Mouse (Mus musculus): ENCODE results near the gene Actr2.
"Not testable (repeated sequence)": the region's sequence is repeated elsewhere in the genome, so short reads cannot be mapped to it uniquely, and the experiment has no call there.

The Actr2 gene

GRCm38 (mm10) chr11:20045586-20045985 lies 67.1 kb downstream of the Actr2 start:
- no peak for DNase-seq (ENCODE audit: low spot score)

DNA sequence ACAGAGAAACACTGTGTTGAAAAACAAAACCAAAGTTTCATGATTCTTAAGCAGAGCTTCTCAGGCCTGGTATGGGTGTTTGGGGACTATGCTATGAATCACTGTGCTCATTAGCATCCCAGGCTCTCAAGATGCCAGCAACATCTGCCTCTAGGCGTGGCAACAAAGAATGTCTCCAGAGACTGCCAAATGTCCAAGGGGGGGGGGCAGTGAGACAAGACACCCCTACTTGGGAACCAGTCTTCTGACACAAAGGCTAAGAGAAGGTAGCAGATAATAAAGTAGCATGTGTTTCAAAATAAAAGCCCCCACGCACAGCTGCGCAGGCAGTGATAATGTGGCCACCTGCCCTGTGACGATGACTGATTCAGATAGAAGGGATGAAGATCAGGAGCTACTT lies 69.5 kb downstream of the Actr2 start:
- no peak for DNase-seq (ENCODE audit: low spot score)

GRCm38 (mm10) chr11:20042106-20042505 lies 70.6 kb downstream of the Actr2 start:
- DNase-seq (ENCODE audit: low spot score), result no peak

DNA sequence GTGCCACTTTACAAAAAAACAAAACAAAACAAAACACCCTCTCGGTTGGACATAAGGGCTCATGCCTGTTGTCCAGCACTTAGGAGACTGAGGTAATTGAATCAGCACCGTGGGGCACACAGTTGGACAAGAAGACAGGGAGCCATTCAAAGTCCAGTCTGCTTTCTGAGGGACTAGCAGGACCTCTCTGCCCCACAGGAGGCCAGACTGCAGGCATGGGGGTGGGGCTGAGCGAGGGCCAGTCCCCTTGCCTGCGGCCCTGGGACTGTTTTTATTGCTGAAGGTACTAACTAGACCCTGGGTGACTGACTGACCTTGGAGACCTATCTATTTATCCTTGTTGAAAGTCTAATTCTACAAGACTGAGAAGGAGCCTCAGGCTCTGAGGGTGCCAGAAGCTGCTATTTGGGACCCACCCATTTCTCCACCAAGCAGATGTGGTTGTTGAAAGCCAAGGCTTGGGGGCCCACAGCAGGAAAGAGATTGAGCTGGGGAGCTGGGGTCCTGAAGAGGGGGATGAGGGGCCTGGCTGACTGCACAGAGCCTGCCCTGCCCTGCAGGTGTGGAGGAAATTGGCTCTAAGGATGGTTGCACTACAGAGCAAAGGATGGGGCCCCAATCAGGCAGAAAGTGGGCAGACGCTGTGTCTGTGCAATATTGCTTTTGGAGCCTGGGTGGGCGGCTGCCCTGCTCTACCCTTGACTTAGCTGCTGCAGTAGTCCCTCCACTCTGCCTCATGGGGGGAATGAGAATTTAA lies 71.4 kb downstream of the Actr2 start:
- peak; percentile 17 for DNase-seq (ENCODE audit: low spot score)

- DNase-seq (ENCODE audit: low spot score), result no peak
These were observed 74.0 kb downstream of the Actr2 start for GRCm38 (mm10) chr11:20038723-20039122.

DNA sequence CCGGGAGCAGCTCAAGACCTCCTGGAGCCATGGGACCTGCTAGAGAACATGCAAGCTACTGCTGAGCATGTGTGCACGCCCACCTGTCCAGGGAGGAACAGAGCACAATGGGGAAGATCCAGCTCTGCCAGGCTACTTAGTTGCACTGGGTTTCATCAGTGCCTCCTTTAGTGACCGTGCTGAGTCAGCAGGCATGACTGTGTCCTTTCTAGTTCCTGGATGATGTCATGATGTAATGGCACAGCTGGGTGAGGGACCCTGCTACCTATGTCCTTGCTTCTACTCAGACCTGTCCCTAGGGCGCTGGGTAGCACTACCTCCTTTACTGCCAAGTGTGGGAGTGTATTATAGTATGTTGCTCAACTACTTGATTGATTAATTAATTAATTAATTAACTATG lies 75.0 kb downstream of the Actr2 start:
- no peak for DNase-seq (ENCODE audit: low spot score)

DNA sequence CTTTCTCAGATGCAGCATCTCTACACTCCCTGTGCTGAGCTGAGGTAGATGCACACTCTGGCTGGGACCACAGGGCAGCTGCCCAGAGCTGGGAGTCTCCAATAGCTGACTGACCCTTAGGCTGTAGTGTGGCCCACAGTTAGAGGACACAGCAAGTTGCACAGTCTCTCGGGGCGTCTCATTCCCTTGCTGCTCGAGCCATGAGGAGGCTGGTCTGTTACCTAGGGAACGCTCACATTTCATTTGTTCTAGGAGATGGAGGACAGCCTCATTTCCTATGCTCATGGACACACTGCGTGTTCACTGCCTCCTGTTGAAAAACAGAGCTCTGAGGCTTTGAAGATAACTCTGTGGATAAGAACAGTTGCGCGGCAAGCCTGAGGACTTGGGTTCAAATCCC lies 76.7 kb downstream of the Actr2 start:
- DNase-seq (ENCODE audit: low spot score), result no peak

- no peak for DNase-seq (ENCODE audit: low spot score)
These were observed 77.3 kb downstream of the Actr2 start for GRCm38 (mm10) chr11:20035343-20035928.

GRCm38 (mm10) chr11:20034337-20034947 lies 78.3 kb downstream of the Actr2 start:
- DNase-seq (ENCODE audit: low spot score), result no peak

- DNase-seq (ENCODE audit: low spot score), result no peak
These were observed 79.1 kb downstream of the Actr2 start for GRCm38 (mm10) chr11:20033541-20034160.

- no peak for DNase-seq (ENCODE audit: low spot score)
These were observed 81.2 kb downstream of the Actr2 start for GRCm38 (mm10) chr11:20031536-20031935.

- not testable (repeated sequence) for DNase-seq (ENCODE audit: low spot score)
These were observed 81.7 kb downstream of the Actr2 start for GRCm38 (mm10) chr11:20030973-20031372.

DNA sequence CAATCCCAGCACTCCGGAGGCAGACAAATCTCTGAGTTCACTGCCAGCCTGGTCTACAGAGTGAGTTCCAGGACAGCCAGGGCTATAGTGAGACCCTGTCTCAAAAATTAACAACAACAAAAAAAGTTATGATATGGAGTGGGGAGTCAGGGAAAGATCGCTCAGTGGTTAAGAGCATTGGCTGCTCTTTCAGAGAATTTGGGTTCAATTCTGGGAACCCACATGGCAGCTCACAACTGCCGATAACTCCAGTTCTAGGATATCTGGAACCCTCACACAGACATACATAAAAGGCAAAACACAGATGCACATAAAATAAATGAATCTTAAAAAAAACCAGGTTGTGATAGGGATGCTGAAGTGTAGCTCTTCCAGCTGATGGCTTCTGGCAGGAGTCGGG lies 83.7 kb downstream of the Actr2 start:
- DNase-seq (ENCODE audit: low spot score), result no peak

- no peak for DNase-seq (ENCODE audit: low spot score)
These were observed 84.3 kb downstream of the Actr2 start for GRCm38 (mm10) chr11:20028396-20028795.

DNA sequence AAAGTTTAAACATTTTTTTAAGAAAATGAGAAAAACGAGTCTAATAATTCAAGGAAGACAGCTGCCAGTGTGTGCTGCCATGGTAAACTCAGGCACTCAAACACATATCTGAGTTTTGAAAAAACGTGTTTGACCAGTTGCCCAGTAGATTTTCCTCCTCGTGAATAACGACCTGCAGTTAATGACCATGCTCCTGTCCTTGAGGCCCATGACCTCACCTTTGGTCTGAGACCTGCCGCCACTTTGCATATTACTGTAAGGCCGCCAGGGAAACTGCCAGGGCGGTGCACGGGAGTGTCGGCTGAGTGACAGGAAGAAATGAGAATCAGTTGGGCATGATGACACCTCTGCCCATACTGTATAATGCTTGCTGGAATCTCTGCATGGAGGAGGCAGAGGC lies 85.0 kb downstream of the Actr2 start:
- no peak for DNase-seq (ENCODE audit: low spot score)

GRCm38 (mm10) chr11:20025899-20026298 lies 86.8 kb downstream of the Actr2 start:
- DNase-seq (ENCODE audit: low spot score), result no peak

DNA sequence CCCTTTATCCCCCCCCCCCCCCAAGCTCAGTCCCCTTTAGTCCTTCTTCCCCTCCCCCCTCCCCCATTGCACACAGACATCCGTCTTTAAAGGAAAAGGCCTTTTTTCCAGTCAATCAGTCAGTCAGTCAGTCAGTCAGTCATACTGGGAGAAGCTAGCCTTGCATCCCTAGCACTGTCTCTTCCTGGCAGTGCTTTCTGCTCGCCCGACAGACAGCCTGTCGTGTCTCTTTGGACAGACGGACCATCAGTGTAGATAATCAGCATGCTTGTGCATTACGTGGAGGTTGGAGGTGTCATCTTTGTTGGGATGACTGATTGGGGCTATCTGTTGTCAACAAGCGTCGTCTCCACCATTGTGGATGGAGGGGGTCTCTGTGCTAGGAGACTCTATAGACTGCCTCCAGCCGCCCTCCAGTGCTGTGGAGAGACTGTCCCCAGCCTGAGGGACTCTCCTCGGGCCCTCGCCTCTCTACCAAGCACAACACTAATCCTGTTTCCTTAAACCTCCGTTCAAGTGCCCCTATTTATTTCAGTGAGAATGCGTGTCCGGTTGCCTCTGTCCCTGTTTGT lies 89.7 kb downstream of the Actr2 start:
- no peak for DNase-seq (ENCODE audit: low spot score)

GRCm38 (mm10) chr11:20022462-20022861 lies 90.3 kb downstream of the Actr2 start:
- DNase-seq (ENCODE audit: low spot score), result no peak

- DNase-seq (ENCODE audit: low spot score), result no peak
These were observed 92.0 kb downstream of the Actr2 start for GRCm38 (mm10) chr11:20020720-20021119.

- no peak for DNase-seq (ENCODE audit: low spot score)
These were observed 93.8 kb downstream of the Actr2 start for GRCm38 (mm10) chr11:20018905-20019304.

DNA sequence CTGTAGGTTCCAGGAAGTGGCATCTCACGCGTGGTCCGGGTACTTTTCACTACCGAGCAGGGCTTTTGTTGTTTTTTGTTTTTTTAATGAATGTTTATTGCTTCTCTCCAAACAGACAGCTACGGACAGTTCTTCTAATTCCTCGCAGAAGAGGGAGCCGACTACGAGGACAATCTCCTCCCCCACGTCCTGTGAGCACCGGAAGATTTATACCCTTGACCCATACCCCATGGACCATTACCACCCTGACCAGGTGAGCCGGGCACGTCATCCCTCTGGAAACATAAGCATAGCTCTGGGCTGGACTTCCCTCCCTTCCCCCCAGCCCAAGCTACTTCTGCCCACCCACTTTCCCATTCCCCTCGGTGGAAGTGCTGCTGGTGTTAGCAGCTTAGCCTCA lies 94.8 kb downstream of the Actr2 start:
- no peak for DNase-seq (ENCODE audit: low spot score)

DNA sequence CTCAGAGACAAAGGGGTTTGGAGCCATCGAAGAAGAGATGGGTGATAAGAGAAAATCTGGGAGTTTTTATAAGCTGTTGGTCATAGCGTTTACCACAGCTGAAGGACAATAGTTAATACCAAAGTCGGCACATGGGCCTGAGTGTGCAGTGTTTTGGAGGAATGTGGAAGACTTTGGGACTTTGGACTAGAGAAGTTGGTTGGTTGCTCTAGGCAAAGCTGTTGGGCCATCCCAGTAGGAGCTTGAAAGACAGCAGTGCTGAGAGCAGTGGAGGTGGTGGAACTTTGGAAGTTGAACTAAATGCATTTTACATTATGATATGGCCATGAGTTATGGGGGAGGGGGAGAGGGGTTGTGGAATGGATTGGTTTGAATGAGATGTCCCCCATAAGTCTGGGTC lies 99.3 kb downstream of the Actr2 start:
- DNase-seq (ENCODE audit: low spot score), result no peak
